Mouse (Mus musculus): ENCODE measurements around the gene Sugct.
"Not testable (repeated sequence)": the region's sequence is repeated elsewhere in the genome, so short reads cannot be mapped to it uniquely, and the experiment has no call there.

The Sugct gene

DNA sequence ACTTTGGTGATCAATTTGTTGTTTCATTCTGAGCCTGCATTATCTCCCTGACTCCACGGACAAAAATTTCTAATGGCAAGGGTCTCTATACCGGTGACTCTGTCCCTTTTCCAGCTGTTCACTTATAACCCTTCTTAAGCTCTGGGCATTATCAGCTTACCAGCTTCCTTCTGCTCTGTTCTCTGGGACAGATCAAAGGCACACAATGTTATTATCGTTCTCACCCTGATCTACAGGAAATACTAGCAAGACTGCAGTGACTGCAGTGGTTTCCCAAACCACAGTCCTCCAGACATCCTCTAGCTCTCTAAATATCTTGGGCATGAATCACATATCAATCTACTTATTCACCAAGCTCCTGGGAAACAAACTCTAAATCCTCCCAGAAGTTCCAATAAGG, 90.7 kb downstream of the Sugct start:
- DNase-seq (ENCODE audit: low read depth, low spot score), result peak; percentile 1

DNA sequence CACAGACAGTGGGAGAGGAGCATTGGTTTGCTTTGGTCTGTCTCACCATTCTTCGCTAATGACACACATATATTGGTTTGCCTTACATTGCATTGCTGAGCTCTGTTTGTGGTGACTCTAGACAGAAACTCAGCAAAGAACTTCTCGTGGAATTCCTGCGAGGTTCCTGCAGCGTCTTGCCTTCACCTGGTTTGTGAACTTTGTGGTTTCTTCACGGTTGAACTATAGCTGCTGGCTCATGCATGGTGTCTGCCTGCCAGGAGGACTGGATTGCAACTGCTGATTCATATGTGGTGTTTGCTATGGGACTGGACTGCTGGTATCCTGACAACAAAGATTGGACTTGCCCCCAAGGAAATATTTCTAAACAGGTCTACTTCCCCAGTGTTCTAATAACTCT, 91.6 kb downstream of the Sugct start:
- DNase-seq (ENCODE audit: low read depth, low spot score), result no peak

DNA sequence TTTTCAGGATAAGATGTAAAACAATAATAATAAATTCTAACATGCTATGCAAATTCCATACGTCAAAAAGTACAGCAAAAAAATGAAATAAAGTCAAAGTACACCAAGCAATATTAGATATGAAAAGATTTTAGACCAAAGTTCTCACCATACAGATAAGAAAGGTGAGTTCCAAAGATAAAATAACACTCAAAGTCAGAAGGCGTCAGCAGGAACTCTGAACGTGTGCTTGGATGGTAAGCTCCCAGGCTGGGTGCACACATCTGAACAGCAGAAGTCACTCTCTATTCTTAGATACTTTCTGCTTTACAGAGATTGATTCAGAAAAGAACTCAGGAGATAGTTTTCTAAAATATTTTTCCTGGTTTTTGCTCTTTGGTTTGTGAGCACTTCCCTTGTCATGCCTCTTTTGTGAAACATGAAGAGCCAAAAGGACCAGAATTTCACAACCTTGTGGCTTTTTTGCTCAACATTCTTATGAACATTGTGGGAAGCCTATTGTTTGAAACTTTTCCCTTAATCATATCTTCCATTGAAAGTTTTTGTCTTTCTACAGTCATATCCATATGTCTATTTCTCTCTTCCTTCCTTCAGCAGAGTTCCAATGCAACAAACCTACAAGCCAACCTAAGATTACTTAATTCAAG, 110.0 kb downstream of the Sugct start:
- DNase-seq (ENCODE audit: low read depth, low spot score), result no peak

- peak; percentile 8 for DNase-seq (ENCODE audit: low read depth, low spot score)
Measured at GRCm38 (mm10) chr13:17584804-17585203, 110.5 kb downstream of the Sugct start.

DNA sequence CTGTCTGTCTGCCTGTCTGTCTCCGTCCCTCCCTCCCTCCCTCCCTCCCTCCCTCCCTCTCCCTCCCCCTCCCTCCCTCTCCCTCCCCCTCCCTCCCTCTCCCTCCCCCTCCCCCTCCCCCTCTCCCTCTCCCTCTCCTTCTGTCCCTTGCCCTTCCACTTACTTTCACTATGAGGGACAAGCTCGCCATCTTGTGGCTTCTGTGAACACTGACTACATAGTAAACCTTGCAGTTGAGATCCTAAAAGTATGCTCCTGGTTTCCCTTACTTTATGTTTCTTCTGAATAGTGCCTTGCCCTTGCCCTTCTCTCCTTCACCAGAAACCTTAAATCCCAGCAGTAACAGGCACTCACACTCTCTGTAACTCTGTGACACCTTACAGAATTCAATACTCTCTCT, 113.7 kb downstream of the Sugct start:
- DNase-seq (ENCODE audit: low read depth, low spot score), result peak; percentile 3

- no peak for DNase-seq (ENCODE audit: low read depth, low spot score)
Measured at GRCm38 (mm10) chr13:17559357-17559756, 136.0 kb downstream of the Sugct start.

DNA sequence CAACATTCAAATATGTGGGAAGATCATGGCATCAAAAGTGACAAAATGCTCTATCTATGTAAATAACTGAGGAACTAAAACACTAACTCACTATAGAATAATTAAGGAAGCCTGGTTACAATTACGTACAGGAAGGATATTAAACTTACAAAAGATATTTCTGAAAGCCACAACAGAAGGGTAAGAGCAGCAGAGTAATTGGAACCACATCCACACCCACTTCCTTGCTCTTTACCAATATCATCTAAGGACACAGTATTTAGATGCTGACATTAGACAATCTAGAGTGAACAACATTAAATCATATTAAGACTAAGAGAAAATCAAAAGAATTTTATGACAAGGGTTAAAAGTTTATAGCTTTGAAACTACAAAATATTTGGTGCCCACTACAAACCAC, 159.0 kb downstream of the Sugct start:
- DNase-seq (ENCODE audit: low read depth, low spot score), result no peak

- no peak for DNase-seq (ENCODE audit: low read depth, low spot score)
Measured at GRCm38 (mm10) chr13:17534871-17535270, 160.5 kb downstream of the Sugct start.

DNA sequence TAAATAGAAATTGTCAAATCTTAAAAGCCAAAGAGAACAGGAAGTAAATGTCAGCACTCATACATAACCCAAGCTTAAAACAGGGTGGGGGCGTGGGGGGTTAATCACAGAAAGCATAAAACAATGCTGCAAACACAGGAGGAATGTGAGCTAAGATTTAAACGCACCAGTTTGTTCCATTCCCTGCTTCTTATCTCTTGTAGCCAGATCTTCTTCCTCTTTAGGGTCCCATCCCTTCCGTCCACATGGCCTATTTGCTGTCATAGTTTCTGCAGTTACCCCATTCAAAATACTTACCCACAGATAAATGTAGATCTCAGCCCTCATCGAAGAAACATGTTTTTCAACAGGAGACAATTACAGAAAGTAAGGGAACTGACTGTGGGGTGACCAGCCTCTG, 160.9 kb downstream of the Sugct start:
- no peak for DNase-seq (ENCODE audit: low read depth, low spot score)

DNA sequence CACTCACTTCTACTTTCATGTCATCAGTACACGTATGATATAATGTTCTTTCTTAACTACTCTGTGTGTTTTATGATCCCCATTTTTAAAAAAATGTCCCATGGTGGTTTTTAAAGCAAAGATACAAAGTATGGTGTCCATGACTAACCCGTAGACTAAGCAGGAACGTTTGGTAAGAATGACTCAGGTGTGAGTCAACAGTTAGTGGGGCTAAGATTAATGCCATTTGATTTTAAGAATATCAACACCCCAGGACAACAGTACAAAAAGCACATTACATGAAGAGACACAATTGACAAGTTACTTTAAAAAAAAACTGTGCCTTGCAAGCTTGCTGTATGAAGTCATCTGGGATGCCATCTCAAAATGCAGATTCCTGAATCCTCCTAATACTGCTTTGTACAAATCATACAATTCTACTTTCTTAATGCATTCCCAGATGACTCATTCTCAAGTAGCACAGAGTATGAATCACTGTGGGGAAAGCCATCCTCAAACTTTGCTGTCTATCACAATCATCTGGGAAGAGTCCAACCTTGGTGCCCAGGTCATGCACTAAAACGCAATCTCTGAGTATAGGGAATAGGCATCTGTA, 184.1 kb downstream of the Sugct start:
- DNase-seq (ENCODE audit: low read depth, low spot score), result no peak

- no peak for DNase-seq (ENCODE audit: low read depth, low spot score)
Measured at GRCm38 (mm10) chr13:17494936-17495335, 200.4 kb downstream of the Sugct start.

GRCm38 (mm10) chr13:17494056-17494574, 201.2 kb downstream of the Sugct start:
- DNase-seq (ENCODE audit: low read depth, low spot score), result no peak

GRCm38 (mm10) chr13:17457981-17458380, 237.4 kb downstream of the Sugct start:
- not testable (repeated sequence) for DNase-seq (ENCODE audit: low read depth, low spot score)

DNA sequence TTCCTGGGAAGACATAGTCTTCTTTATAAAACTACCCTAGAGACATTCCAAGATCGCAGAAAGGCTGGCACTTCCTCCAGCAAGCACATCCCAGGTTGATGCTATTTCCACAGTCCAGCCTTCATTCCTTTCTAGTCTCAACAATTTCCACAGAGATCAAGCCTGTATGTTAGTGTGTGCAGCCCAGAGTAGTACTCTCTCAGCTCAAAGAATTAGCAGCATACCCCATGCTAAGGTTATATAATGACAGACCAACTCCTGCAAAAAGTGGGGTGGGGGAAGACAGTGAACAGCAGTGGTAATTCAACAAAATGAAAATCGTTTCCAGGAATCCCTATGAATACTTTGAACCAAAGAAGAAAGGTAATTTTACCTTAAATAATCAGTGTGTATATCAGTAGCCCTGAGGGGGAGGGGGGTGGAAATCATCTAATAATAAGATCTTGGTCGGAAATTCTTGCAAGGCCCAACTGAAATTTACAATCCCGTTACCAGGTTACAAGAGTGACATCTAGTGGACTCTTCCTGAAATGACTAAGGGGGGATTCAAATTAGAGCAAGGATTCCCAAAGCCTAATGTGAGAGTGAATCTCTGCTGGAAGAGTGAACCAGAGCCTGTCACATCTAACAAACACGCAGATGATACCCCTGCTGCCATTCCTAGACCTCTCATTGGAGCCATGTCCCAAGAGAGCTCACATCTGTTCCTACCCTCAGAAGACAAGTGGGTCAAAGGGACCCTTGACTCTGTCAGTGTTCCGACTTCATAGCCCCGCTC, 263.0 kb downstream of the Sugct start:
- peak; percentile 56 for DNase-seq (ENCODE audit: low read depth, low spot score)

DNA sequence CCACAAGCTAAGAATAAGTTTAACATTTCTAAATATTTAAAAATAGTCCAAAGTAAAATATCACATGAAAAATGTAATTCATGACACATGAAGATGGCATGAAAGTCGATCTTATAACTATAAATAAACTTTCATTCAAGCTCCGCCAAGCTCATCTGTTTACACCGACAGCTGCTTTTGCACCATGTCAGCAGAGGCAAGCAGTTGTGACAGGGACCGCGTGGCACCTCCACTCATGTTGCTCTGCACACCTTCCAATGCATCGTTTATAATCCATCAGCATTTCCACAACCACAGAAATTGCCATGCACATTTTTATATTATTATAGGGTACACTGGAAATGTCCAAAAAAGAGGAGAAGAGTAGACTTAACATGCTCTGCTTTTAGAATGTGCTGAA, 273.5 kb downstream of the Sugct start:
- no peak for DNase-seq (ENCODE audit: low read depth, low spot score)

- DNase-seq (ENCODE audit: low read depth, low spot score), result no peak
Measured at GRCm38 (mm10) chr13:17420557-17420956, 274.8 kb downstream of the Sugct start.

DNA sequence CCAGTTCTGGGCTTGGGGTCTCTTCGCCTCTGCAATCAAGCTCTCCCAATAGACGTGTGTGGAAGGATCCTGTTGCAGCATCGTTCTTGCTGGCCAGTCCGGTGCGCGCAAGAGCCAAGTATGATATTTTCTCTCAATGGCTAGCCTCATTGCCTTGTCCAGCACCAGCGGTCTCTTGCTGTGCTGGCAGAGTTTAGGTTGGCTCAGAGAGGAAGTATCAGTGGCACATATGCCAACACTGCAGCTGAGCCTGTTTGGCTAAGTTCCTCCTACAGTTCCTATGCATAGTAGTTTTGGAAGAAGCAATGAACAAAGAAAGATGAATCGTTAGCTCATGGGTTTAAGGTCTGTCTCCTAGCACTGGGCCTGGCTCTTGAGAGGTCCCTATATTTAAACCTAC, 352.5 kb downstream of the Sugct start:
- no peak for DNase-seq (ENCODE audit: low read depth, low spot score)

DNA sequence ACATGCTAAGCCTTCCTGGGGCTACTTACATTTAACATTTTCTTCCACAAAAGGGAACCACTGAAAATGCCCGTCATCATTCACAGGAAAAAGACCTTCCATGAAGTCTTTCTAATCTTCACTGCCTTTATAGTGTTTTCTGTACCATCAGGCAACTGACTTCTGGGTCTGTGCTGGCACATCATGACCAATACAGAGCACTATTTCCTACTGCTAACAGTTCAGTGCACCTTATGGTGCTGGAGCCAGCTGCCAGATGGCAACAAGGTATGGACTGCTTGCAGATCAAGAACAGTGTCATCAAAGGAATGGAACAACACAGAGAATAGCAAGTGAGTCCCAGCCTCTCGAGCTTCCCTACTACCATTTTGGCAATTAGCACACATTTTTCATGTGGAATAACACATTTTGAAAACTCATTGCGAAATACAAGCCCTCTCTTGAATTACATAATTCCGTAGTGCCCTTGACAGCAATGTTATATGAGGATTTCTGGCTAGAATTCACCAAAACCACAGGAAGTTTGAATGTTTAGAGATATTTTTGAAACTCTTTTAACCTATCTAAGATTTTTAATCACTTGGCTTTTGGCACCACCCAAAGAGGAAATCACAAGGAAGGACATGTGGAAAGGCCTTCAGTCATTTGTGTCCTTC, 359.3 kb downstream of the Sugct start:
- no peak for DNase-seq (ENCODE audit: low read depth, low spot score)

GRCm38 (mm10) chr13:17326863-17327262, 368.5 kb downstream of the Sugct start:
- DNase-seq (ENCODE audit: low read depth, low spot score), result no peak

DNA sequence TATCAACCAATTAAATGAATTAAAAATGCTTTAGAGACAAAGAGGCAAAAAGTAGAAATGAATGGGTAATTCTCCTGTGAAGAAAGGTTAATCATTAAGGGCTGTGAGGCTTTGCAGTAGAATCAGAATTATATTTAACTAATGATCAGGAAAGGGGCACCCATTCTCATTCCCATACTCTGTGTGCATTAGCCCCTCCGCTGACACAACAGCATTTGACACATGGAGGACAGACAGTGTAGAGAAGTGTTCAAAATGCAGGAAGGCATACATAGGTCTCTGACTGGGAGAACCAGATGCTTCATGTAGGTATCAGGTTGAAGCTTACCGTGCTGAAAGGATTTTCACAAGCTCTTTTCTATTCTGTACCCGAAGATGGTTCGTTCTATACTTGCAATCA, 393.8 kb downstream of the Sugct start:
- DNase-seq (ENCODE audit: low read depth, low spot score), result no peak

GRCm38 (mm10) chr13:17297462-17298005, 397.8 kb downstream of the Sugct start:
- no peak for DNase-seq (ENCODE audit: low read depth, low spot score)

DNA sequence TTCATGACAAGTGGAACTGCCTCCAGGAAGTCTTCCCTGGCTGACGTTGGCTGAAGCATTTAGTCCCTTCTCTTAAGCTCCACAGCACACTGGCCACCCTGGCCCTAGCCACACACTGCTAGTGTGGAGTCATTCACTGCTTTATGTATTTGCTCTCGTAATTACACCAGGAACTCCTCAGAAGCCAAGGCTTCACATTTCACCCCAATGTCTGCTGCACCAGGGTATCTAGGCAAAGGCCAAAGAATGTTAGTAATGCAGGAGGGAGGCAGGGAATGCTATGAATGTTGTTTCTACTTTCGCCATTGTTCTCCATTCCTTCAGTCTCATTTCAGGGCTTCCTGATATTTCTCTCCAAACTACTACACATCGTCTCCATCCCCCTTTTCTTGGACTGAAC, 398.4 kb downstream of the Sugct start:
- DNase-seq (ENCODE audit: low read depth, low spot score), result no peak

All from CD4-positive, CD25-positive, alpha-beta regulatory T cell, adult 2 months (primary cell).